Mouse (Mus musculus): ENCODE results near the gene Lrrc25.
A peak's percentile ranks its signal among the peaks of the same experiment; 100 is the strongest.

DNA sequence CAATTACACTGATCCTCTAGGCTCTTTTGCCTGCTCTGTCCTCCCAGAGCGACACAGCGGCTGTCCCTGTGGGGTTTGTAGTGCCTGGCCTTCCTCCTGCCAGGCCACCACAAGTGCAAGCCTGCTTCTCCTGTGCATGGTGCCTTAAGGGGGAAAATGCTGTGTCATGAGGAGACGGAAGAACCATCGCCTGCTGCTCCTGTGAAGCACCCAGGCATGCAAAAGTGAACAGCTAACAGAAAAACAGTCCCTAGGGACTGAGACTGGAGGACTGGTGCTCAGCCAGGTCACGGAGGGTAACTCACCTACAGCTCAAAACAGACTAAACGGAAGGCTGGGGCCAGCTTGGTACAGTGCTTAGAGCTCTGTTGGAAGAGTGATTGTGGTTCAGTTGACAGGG lies 19.6 kb downstream of the Lrrc25 start:
- TF ChIP-seq POLR2A (IDR thresholded peaks at IDR 0.05; ENCODE audit: low read depth, low read length) (peak; percentile 73), RCOR1 (conservative IDR thresholded peaks at IDR 0.05; ENCODE audit: low read depth, low read length) (no peak; the same call in 1 of the 2 replicates), CTCF (conservative IDR thresholded peaks at IDR 0.05 in 1 of 2, IDR thresholded peaks at IDR 0.05 in 1 of 2; ENCODE audit: low read depth in 2 of 2, low read length in 2 of 2) (no peak), EP300 (IDR thresholded peaks at IDR 0.05; ENCODE audit: low read length) (peak; percentile 88), USF1 (IDR thresholded peaks at IDR 0.05; ENCODE audit: low read depth, low read length) (no peak), JUN (IDR thresholded peaks at IDR 0.05; ENCODE audit: insufficient read depth, low read depth, low read length) (peak; percentile 36; the same call in 1 of the 2 replicates), ZMIZ1 (IDR thresholded peaks at IDR 0.05; ENCODE audit: low read depth, low read length) (0 out of 2 replicates have a peak, but pooled peaks have one; percentile 53), MAZ (IDR thresholded peaks at IDR 0.05; ENCODE audit: low read depth, low read length) (0 out of 2 replicates have a peak, but pooled peaks have one; percentile 60)
